Mouse (Mus musculus): ENCODE results near the gene Cers1. TPM values are rescaled to one million over a fixed set of nuclear protein-coding genes. Genes with fewer than 3 reads are reported as not detected.

Cers1 gene
- total and polyA plus RNA-seq, 3 experiments: 0.13 TPM; not detected in 2

GRCm38 (mm10) chr8:70332878-70333202 is 17.3 kb downstream of the Cers1 start:
- no peak for DNase-seq (ENCODE audit: extremely low read depth)
- peaks cover 14% of the 10 kb centered on the region for H3K9me3 ChIP-seq (replicated peaks; ENCODE audit: low read length)
- H3K4me3 ChIP-seq (replicated peaks in 1 of 3; ENCODE audit: low read depth in 2 of 3, low read length in 2 of 3, poor library complexity in 1 of 3): no peak overlapping the region
- in situ Hi-C loops (cut with MboI; ENCODE audit: low pct_ligation_motif_present, low pct_unique_long_range_greater_than_20kb, low sequenced_read_pairs): no loop called here
- no peak overlapping the region for H3K9ac ChIP-seq (ENCODE audit: insufficient read depth, low read depth)
- TF ChIP-seq IRF4 (IDR thresholded peaks at IDR 0.05; ENCODE audit: low read depth, low read length) (no peak), TCF12 (IDR thresholded peaks at IDR 0.05; ENCODE audit: low read depth, low read length) (no peak), GABPA (IDR thresholded peaks at IDR 0.05; ENCODE audit: insufficient replicate concordance, low read depth, low read length) (no peak), UBTF (IDR thresholded peaks at IDR 0.05; ENCODE audit: low read depth, low read length) (no peak), ZC3H11A (IDR thresholded peaks at IDR 0.05; ENCODE audit: low read depth, low read length) (no peak), MYC (IDR thresholded peaks at IDR 0.05; ENCODE audit: low read depth, low read length) (no peak), RCOR1 (conservative IDR thresholded peaks at IDR 0.05; ENCODE audit: low read depth, low read length) (no peak), MAX (IDR thresholded peaks at IDR 0.05; ENCODE audit: low read length) (no peak), ETS1 (conservative IDR thresholded peaks at IDR 0.05; ENCODE audit: low read depth, low read length) (no peak), MAZ (IDR thresholded peaks at IDR 0.05; ENCODE audit: low read depth, low read length) (no peak), ELF1 (IDR thresholded peaks at IDR 0.05; ENCODE audit: low read depth, low read length) (no peak), KAT2A (IDR thresholded peaks at IDR 0.05; ENCODE audit: insufficient replicate concordance, low read length) (no peak), MAFK (IDR thresholded peaks at IDR 0.05; ENCODE audit: insufficient replicate concordance, low read length) (no peak), BHLHE40 (IDR thresholded peaks at IDR 0.05; ENCODE audit: low read depth, low read length) (no peak), CHD1 (IDR thresholded peaks at IDR 0.05; ENCODE audit: low read depth, low read length) (no peak), NRF1 (IDR thresholded peaks at IDR 0.05; ENCODE audit: low read depth, low read length) (no peak)
- H3K4me2 ChIP-seq (ENCODE audit: insufficient read depth, low read depth, poor library complexity, severe bottlenecking): no peak overlapping the region
- peaks cover 74 to 82% of the 10 kb centered on the region in 2 experiments for H3K36me3 ChIP-seq (replicated peaks in 1 of 2; ENCODE audit: control insufficient read depth in 1 of 2, insufficient read depth in 1 of 2, low read length in 1 of 2)
- no peaks in the 10 kb centered on the region for H3K27me3 ChIP-seq (replicated peaks)
- no peak overlapping the region for H3K27ac ChIP-seq (ENCODE audit: insufficient read depth, low read depth)
- no peaks in the 10 kb centered on the region for H3K4me1 ChIP-seq (ENCODE audit: control insufficient read depth in 1 of 2, insufficient read depth in 2 of 2)
- dilution Hi-C loops (cut with MboI; ENCODE audit: extremely low pct_ligation_motif_present, extremely low pct_unique_long_range_greater_than_20kb, low sequenced_read_pairs): no loop called here
- H3K79me2 ChIP-seq (replicated peaks; ENCODE audit: control insufficient read depth, extremely low read depth, insufficient read depth, poor library complexity, severe bottlenecking): no peaks in the 10 kb centered on the region

GRCm38 (mm10) chr8:70338931-70339330 is 23.4 kb downstream of the Cers1 start:
- TF ChIP-seq MXI1 (IDR thresholded peaks at IDR 0.05; ENCODE audit: low read depth, low read length): no peak
- no peak for TF ChIP-seq ELF1 (IDR thresholded peaks at IDR 0.05; ENCODE audit: low read depth, low read length)
- TF ChIP-seq KAT2A (IDR thresholded peaks at IDR 0.05; ENCODE audit: insufficient replicate concordance, low read length): no peak
- no peak for TF ChIP-seq POLR2AphosphoS2 (IDR thresholded peaks at IDR 0.05; ENCODE audit: low read depth, low read length)
- no peak for TF ChIP-seq IRF4 (IDR thresholded peaks at IDR 0.05; ENCODE audit: low read depth, low read length)
- no peak for TF ChIP-seq JUND (conservative IDR thresholded peaks at IDR 0.05; ENCODE audit: low read depth, low read length)
- TF ChIP-seq NELFE (IDR thresholded peaks at IDR 0.05; ENCODE audit: low read depth, low read length): no peak
- TF ChIP-seq ZC3H11A (IDR thresholded peaks at IDR 0.05; ENCODE audit: low read depth, low read length): no peak
- no peak for TF ChIP-seq USF2 (conservative IDR thresholded peaks at IDR 0.05; ENCODE audit: low read depth, low read length)
- TF ChIP-seq CTCF (conservative IDR thresholded peaks at IDR 0.05 in 1 of 2, IDR thresholded peaks at IDR 0.05 in 1 of 2; ENCODE audit: low read depth in 2 of 2, low read length in 2 of 2): no peak
- TF ChIP-seq ETS1 (conservative IDR thresholded peaks at IDR 0.05; ENCODE audit: low read depth, low read length): no peak
- TF ChIP-seq GABPA (IDR thresholded peaks at IDR 0.05; ENCODE audit: insufficient replicate concordance, low read depth, low read length): no peak
- TF ChIP-seq NRF1 (IDR thresholded peaks at IDR 0.05; ENCODE audit: low read depth, low read length): no peak
- DNase-seq (ENCODE audit: extremely low read depth): no peak
- Histone ChIP-seq H3K27ac (ENCODE audit: insufficient read depth, low read depth) (no peak overlapping the region), H3K4me2 (ENCODE audit: insufficient read depth, low read depth, poor library complexity, severe bottlenecking) (no peak overlapping the region), H3K9ac (ENCODE audit: insufficient read depth, low read depth) (no peak overlapping the region), H3K4me1 (ENCODE audit: control insufficient read depth in 1 of 2, insufficient read depth in 2 of 2) (no peaks in the 10 kb centered on the region; a peak in 1 of 4 replicates), H3K79me2 (replicated peaks; ENCODE audit: control insufficient read depth, extremely low read depth, insufficient read depth, poor library complexity, severe bottlenecking) (peaks cover 6% of the 10 kb centered on the region), H3K36me3 (replicated peaks in 1 of 2; ENCODE audit: control insufficient read depth in 1 of 2, insufficient read depth in 1 of 2, low read length in 1 of 2) (peaks cover 99 to 100% of the 10 kb centered on the region in 2 experiments), H3K4me3 (replicated peaks in 1 of 3; ENCODE audit: low read depth in 2 of 3, low read length in 2 of 3, poor library complexity in 1 of 3) (no peak overlapping the region), H3K9me3 (replicated peaks; ENCODE audit: low read length) (no peaks in the 10 kb centered on the region), H3K27me3 (replicated peaks) (no peaks in the 10 kb centered on the region)
- dilution Hi-C loops (cut with MboI; ENCODE audit: extremely low pct_ligation_motif_present, extremely low pct_unique_long_range_greater_than_20kb, low sequenced_read_pairs) (no loop called here), in situ Hi-C loops (cut with MboI; ENCODE audit: low pct_ligation_motif_present, low pct_unique_long_range_greater_than_20kb, low sequenced_read_pairs) (no loop called here)
